Mouse (Mus musculus) liver, postnatal 0 days (tissue): ENCODE results near the gene Msn.

Experiments used
- CTCF ChIP-seq: sonication (generic); IDR thresholded peaks from 2 replicates; pipeline ENCODE4 v1.5.1; 2016; ENCODE audit warnings: antibody characterized with exemption, low read depth
- EP300 ChIP-seq: IDR thresholded peaks from 2 replicates; pipeline ENCODE4 v1.6.1; 2016; ENCODE audit warnings: antibody characterized with exemption, low read depth, mild to moderate bottlenecking

GRCm38 (mm10) chrX:96157936-96158335 is 62.1 kb downstream of the Msn start:
- no peak for TF ChIP-seq CTCF
- no peak for TF ChIP-seq EP300
